Mouse (Mus musculus): ENCODE measurements around the gene Olfr715. TPM values are rescaled to one million over a fixed set of nuclear protein-coding genes. Genes with fewer than 3 reads are reported as not detected.
"Not testable (repeated sequence)": the region's sequence is repeated elsewhere in the genome, so short reads cannot be mapped to it uniquely, and the experiment has no call there.

The Olfr715 gene
- polyA plus RNA-seq (2015; fragmentation: Nextera tagmentation; extraction: Ambion mirVana), result not detected in 2 replicates

DNA sequence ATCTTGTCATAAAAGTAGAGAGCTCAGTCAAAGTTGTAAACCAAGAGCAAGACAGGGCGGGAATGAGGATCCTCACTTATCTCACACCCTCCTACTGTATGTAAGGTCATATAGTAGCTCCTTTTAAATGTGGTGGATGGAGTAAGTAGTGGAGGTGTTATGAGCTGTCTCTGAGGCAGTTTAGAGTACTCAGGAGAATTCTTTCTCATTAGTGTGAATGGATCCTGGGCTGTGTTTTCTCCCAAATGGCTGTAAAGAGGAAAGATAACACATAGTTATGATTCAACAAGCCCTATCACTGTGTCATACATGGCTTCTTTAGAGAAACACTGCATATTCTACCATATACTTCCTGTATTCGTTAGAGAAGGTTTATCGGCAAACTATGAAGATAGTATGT is at the start of gene Olfr715:
Olfr715 (minus strand) TSS at position 101 of the 400 bp plus-strand sequence.
- not testable (repeated sequence) for H3K9ac ChIP-seq; H3K4me3 ChIP-seq; H3K9me3 ChIP-seq; H3K27me3 ChIP-seq (replicated peaks); ATAC-seq (ENCODE audit: extremely low read depth, insufficient number of reproducible peaks, low FRiP score, low TSS enrichment); H3K4me2 ChIP-seq; H3K27ac ChIP-seq (replicated peaks); H3K4me1 ChIP-seq; H3K36me3 ChIP-seq
- WGBS, result 69% methylated on average over 3 of the region's 3 CpGs

DNA sequence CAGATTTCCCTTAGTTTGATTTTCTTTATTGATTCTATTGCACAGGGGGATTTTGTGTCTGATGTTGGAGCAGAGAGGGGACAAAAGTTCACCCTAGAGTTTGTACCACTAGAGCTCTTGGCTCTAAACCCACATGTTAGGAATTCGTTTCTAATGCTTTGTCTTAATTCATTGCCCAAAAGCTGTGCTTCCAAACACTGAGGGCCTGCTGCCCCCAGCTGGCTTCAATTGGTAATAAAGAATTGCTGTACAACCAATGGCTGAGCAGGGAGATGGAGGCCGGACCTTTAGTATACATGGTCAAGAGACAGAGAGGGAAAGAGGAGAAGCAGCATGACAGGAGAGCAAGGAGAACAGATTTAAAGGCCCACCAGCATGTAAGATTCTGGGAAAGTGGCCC is 49.5 kb upstream of the Olfr715 start:
- ATAC-seq (ENCODE audit: extremely low read depth, insufficient number of reproducible peaks, low FRiP score, low TSS enrichment), result no peak
- Histone ChIP-seq H3K9ac (no peak overlapping the region), H3K4me3 (no peak overlapping the region), H3K36me3 (no peaks in the 10 kb centered on the region), H3K4me1 (no peaks in the 10 kb centered on the region), H3K27me3 (replicated peaks) (no peaks in the 10 kb centered on the region), H3K27ac (replicated peaks) (no peak overlapping the region), H3K9me3 (no peaks in the 10 kb centered on the region), H3K4me2 (no peak overlapping the region)
- 32% methylated on average over 2 of the region's 2 CpGs for WGBS

DNA sequence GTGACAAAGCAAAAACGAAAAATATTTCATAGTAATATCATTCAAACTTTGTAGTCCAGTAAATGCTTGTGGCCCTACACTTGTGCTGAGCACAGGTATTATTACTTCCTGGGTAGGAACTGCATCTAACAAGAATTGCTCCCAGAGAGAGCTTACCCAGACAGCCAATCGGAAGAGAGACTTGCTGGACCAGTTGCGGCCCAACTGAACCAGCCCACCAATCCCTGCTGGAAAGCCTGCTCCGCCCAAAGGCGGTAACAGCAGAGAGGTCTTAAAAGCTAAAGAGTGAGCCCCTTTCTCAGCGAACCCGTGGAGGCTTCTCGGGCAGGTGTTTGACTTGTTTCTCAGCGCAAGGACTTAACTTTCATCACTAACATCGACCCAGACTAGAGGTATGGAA is 35.8 kb upstream of the Olfr715 start, which contains the start of gene Nlrp14:
Nlrp14 (plus strand) TSS at position 301 of the 400 bp plus-strand sequence.
- no peak within 1 kb of the TSS for H3K9ac ChIP-seq
- no peak within 1 kb of the TSS for H3K4me3 ChIP-seq
- WGBS, result 64% methylated on average over 10 of the region's 10 CpGs
- H3K36me3 ChIP-seq, result no peaks in the 10 kb centered on the region
- no peak within 1 kb of the TSS for H3K27ac ChIP-seq (replicated peaks)
- no peaks in the 10 kb centered on the region for H3K27me3 ChIP-seq (replicated peaks)
- no peak for ATAC-seq (ENCODE audit: extremely low read depth, insufficient number of reproducible peaks, low FRiP score, low TSS enrichment)
- H3K9me3 ChIP-seq, result no peaks in the 10 kb centered on the region
- no peak within 1 kb of the TSS for H3K4me2 ChIP-seq
- no peaks in the 10 kb centered on the region for H3K4me1 ChIP-seq

DNA sequence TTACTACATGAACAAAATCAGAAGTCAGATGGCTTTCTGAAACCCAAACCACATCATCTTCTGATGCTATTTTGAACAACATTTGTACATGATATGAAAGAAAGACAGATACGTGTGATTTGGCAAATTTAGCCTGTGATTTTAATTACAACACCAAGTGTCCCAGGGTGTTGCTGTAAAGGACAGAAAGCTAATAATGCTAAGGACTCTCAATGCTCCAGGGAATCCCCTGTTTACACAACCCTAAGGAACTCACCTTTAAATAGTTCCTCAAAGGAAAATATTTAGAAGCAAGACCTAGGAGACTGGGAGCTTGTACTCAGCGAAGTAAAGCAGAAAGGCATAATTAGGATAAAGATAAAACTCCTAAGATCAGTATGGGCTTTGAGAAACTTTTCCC is 7.1 kb upstream of the Olfr715 start, which contains the start of gene Olfr716:
Olfr716 (plus strand) TSS at position 301 of the 400 bp plus-strand sequence.
- not testable (repeated sequence) for H3K36me3 ChIP-seq; H3K27ac ChIP-seq (replicated peaks); H3K4me2 ChIP-seq; H3K9ac ChIP-seq; H3K4me3 ChIP-seq; H3K27me3 ChIP-seq (replicated peaks); H3K9me3 ChIP-seq; ATAC-seq (ENCODE audit: extremely low read depth, insufficient number of reproducible peaks, low FRiP score, low TSS enrichment); H3K4me1 ChIP-seq
- WGBS, result 52% methylated on average over 2 of the region's 2 CpGs

- ATAC-seq (ENCODE audit: extremely low read depth, insufficient number of reproducible peaks, low FRiP score, low TSS enrichment); H3K27me3 ChIP-seq (replicated peaks); H3K9ac ChIP-seq; H3K27ac ChIP-seq (replicated peaks); H3K4me3 ChIP-seq; H3K9me3 ChIP-seq; H3K36me3 ChIP-seq; H3K4me2 ChIP-seq; H3K4me1 ChIP-seq: not testable (repeated sequence)
- 85% methylated on average over 2 of the region's 2 CpGs for WGBS
Observed at GRCm38 (mm10) chr7:107110269-107110668, 20.6 kb downstream of the Olfr715 start, which contains the start of gene Olfr715b. Gene Olfr715b, minus strand, starts transcription at chr7:107110369.

GRCm38 (mm10) chr7:107092920-107093319 is 38.0 kb downstream of the Olfr715 start, which contains the start of gene Olfr17:
Gene Olfr17, plus strand, starts transcription at chr7:107093220.
- H3K4me1 ChIP-seq, result no peaks in the 10 kb centered on the region
- H3K27ac ChIP-seq (replicated peaks), result no peak within 1 kb of the TSS
- no peaks in the 10 kb centered on the region for H3K36me3 ChIP-seq
- peaks cover 2% of the 10 kb centered on the region; the same call in 1 of the 2 replicates for H3K9me3 ChIP-seq
- no peak for ATAC-seq (ENCODE audit: extremely low read depth, insufficient number of reproducible peaks, low FRiP score, low TSS enrichment)
- H3K9ac ChIP-seq, result no peak within 1 kb of the TSS
- no peaks in the 10 kb centered on the region for H3K27me3 ChIP-seq (replicated peaks)
- no peak within 1 kb of the TSS for H3K4me2 ChIP-seq
- H3K4me3 ChIP-seq, result no peak within 1 kb of the TSS
- WGBS, result 33% methylated on average over 1 of the region's 1 CpGs

Other genes starting within 250 kb of the Olfr715 start
- gene Olfr706, start 242.9 kb downstream of the Olfr715 start, polyA plus RNA-seq (2015; fragmentation: Nextera tagmentation; extraction: Ambion mirVana), result not detected in 2 replicates
- gene Olfr707, start 229.8 kb downstream of the Olfr715 start, polyA plus RNA-seq (2015; fragmentation: Nextera tagmentation; extraction: Ambion mirVana), result not detected in 2 replicates
- gene Olfr1532-ps1, start 223.1 kb downstream of the Olfr715 start, polyA plus RNA-seq (2015; fragmentation: Nextera tagmentation; extraction: Ambion mirVana), result not detected in 2 replicates
- not detected in 2 replicates for gene Olfr709-ps1, start 198.9 kb downstream of the Olfr715 start, polyA plus RNA-seq (2015; fragmentation: Nextera tagmentation; extraction: Ambion mirVana)
- gene Olfr710, start 182.8 kb downstream of the Olfr715 start, polyA plus RNA-seq (2015; fragmentation: Nextera tagmentation; extraction: Ambion mirVana), result not detected in 2 replicates
- not detected in 2 replicates for gene Olfr6, start 167.1 kb downstream of the Olfr715 start, polyA plus RNA-seq (2015; fragmentation: Nextera tagmentation; extraction: Ambion mirVana)
- not detected in 2 replicates for gene Olfr711, start 155.6 kb downstream of the Olfr715 start, polyA plus RNA-seq (2015; fragmentation: Nextera tagmentation; extraction: Ambion mirVana)
- gene Olfr2, start 125.0 kb downstream of the Olfr715 start, polyA plus RNA-seq (2015; fragmentation: Nextera tagmentation; extraction: Ambion mirVana), result not detected in 2 replicates
- gene Olfr713, start 99.9 kb downstream of the Olfr715 start, polyA plus RNA-seq (2015; fragmentation: Nextera tagmentation; extraction: Ambion mirVana), result not detected in 2 replicates
- not detected in 2 replicates for gene Olfr714, start 60.1 kb downstream of the Olfr715 start, polyA plus RNA-seq (2015; fragmentation: Nextera tagmentation; extraction: Ambion mirVana)
- gene Olfr17, start 37.9 kb downstream of the Olfr715 start, polyA plus RNA-seq (2015; fragmentation: Nextera tagmentation; extraction: Ambion mirVana), result not detected in 2 replicates
- gene Olfr715b, start 20.7 kb downstream of the Olfr715 start, polyA plus RNA-seq (2015; fragmentation: Nextera tagmentation; extraction: Ambion mirVana), result not detected in 2 replicates
- gene Olfr716, start 7.2 kb upstream of the Olfr715 start, polyA plus RNA-seq (2015; fragmentation: Nextera tagmentation; extraction: Ambion mirVana), result not detected in 2 replicates
- not detected in 2 replicates for gene Nlrp14, start 35.9 kb upstream of the Olfr715 start, polyA plus RNA-seq (2015; fragmentation: Nextera tagmentation; extraction: Ambion mirVana)
- not detected in 2 replicates for gene Rbmxl2, start 78.4 kb upstream of the Olfr715 start, polyA plus RNA-seq (2015; fragmentation: Nextera tagmentation; extraction: Ambion mirVana)
- gene Syt9, start 239.6 kb upstream of the Olfr715 start, polyA plus RNA-seq (2015; fragmentation: Nextera tagmentation; extraction: Ambion mirVana), result 0.39 and 0.45 TPM in 2 replicates